Mouse (Mus musculus) lung, embryonic 14.5 days (tissue): Measurements from ENCODE around the gene Wwox. TPM values are rescaled to one million over a fixed set of nuclear protein-coding genes. Genes with fewer than 3 reads are reported as not detected.

Experiments
- ATAC-seq: fragments of 200-750 bp; cut with Nextera tagmentation; 2 replicates; pipeline ENCODE4 v1.8.0; 2017; ENCODE audit warnings: mild to moderate bottlenecking, moderate TSS enrichment, moderate library complexity; ENCODE audit not compliant: insufficient read depth
- DNase-seq: peaks from one replicate; pipeline ENCODE4 v3.0.0-alpha.2; 2015
- H3K27ac ChIP-seq: fragments of 300-500 bp; sonication (generic); 2 replicates; pipeline ENCODE4 v1.5.1; 2014; ENCODE audit warnings: low read depth, mild to moderate bottlenecking, moderate library complexity
- H3K27me3 ChIP-seq: fragments of 300-500 bp; sonication (generic); 2 replicates; pipeline ENCODE4 v1.6.1; 2014; ENCODE audit warnings: low read length, control low read depth; ENCODE audit not compliant: insufficient read depth
- H3K36me3 ChIP-seq: fragments of 300-500 bp; sonication (generic); 2 replicates; pipeline ENCODE4 v1.6.1; 2014; ENCODE audit warnings: control low read depth; ENCODE audit not compliant: insufficient read depth
- H3K4me1 ChIP-seq: fragments of 300-500 bp; sonication (generic); 2 replicates; pipeline ENCODE4 v1.6.1; 2014; ENCODE audit warnings: antibody characterized with exemption, control low read depth; ENCODE audit not compliant: insufficient read depth
- H3K4me2 ChIP-seq: fragments of 300-500 bp; sonication (generic); 2 replicates; pipeline ENCODE4 v1.6.1; 2014; ENCODE audit warnings: mild to moderate bottlenecking
- H3K4me3 ChIP-seq: fragments of 300-500 bp; sonication (generic); 2 replicates; pipeline ENCODE4 v1.5.1; 2014; ENCODE audit warnings: low read depth, low read length
- H3K9ac ChIP-seq: fragments of 300-500 bp; sonication (generic); 2 replicates; pipeline ENCODE4 v1.6.1; 2014
- H3K9me3 ChIP-seq: fragments of 300-500 bp; sonication (generic); 2 replicates; pipeline ENCODE4 v1.6.1; 2016; ENCODE audit warnings: low read depth, low read length, control low read depth
- CTCF ChIP-seq: IDR thresholded peaks from 2 replicates; pipeline ENCODE4 v1.5.1; 2016; ENCODE audit warnings: antibody characterized with exemption, low read depth
- WGBS: fragments of 180-500 bp; shearing (Covaris S2); extraction: QIAGEN DNeasy Blood & Tissue Kit; methylation state at CpG from one replicate; pipeline ENCODE4 v1.1.7; 2014; 5-methylcytosine and 5-hydroxymethylcytosine counted together
- polyA plus RNA-seq: library from polyadenylated mRNA; unstranded; fragments of >200 nt; fragmentation: Nextera tagmentation; extraction: Ambion mirVana; gene quantifications from 2 replicates; pipeline ENCODE4 v1.2.1, GENCODE M21; 2014

Wwox gene
- polyA plus RNA-seq, 1 experiment from 2014 or later: 16.1 TPM

DNA sequence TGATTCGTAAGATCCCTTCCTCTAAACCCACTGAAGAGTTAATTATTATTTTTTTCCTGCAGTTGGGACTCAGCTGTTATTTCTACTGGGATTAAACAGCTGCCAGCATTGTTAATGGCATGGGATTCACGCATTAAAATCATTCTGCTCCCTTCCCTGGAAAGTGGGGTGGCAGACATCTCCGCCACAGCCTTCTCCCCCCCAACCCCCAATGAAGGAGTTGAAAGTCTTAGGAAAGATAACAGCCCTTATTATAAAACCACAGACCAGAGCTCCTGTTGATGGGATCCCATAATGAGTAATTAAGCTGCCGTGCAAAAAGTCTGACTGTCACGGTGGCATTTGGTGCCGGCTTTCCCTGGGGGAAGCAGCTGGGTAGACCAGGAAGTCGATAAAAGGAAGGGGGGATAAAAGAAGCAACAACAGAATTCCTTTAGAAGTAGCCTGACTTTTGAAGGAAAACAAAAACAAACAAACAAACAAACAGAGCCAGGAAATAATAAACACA is 694.3 kb downstream of the Wwox start:
- H3K4me1 ChIP-seq: no peaks in the 10 kb centered on the region
- DNase-seq (no peak), ATAC-seq (no peak)
- H3K36me3 ChIP-seq: no peaks in the 10 kb centered on the region
- 50% methylated on average over 7 of the region's 7 CpGs for WGBS
- H3K27me3 ChIP-seq: no peaks in the 10 kb centered on the region
- peaks cover 8% of the 10 kb centered on the region; the same call in 1 of the 2 replicates for H3K9me3 ChIP-seq
- no peak overlapping the region for H3K27ac ChIP-seq
- no peak overlapping the region for H3K4me2 ChIP-seq
- H3K9ac ChIP-seq: no peak overlapping the region
- TF ChIP-seq CTCF: no peak
- no peak overlapping the region for H3K4me3 ChIP-seq

DNA sequence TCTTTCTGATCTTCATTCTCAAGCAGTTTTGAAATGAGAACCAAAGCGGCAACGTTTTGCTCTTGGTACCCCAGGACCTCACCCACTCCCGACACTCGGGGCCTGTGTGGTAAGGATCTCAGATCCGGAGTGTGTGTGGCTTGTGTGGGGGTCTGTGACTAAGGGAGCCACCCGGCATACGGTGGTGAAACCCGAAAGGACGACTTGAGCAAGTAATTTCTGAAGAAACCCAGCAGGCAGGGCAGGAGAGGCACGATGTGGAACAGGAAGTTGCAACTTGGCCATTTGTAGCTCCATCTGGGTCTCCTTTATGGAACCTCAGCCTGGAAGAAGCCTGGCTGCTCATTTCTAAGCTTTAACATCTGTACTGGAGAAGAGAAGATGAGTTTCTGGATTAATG is 697.4 kb downstream of the Wwox start:
- no peak for DNase-seq
- Histone ChIP-seq H3K4me2 (no peak overlapping the region), H3K9ac (no peak overlapping the region), H3K9me3 (peaks cover 8% of the 10 kb centered on the region; the same call in 1 of the 2 replicates), H3K4me1 (no peaks in the 10 kb centered on the region), H3K36me3 (no peaks in the 10 kb centered on the region), H3K27me3 (no peaks in the 10 kb centered on the region), H3K4me3 (no peak overlapping the region), H3K27ac (no peak overlapping the region)
- no peak for TF ChIP-seq CTCF
- 91% methylated on average over 10 of the region's 10 CpGs for WGBS
- no peak for ATAC-seq

DNA sequence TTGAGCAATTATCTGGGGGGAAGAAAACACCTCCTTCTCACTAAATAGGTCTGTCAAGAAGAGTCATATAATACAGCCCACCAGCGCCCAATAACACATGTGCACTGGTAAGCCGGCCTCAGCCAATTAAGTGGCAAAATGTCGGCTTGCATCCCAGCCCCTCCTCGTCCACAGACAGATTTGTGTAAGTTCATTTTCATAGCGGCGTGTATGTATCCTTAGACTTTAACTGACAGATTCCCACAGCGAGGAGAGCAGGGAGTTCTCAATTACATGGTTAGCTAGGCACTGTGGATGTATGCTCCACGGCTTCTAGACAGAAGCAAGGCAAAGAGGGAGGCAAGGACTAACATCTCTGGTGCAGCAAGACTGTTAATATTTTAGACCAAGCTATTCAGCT is 702.2 kb downstream of the Wwox start:
- H3K27ac ChIP-seq: no peak overlapping the region
- no peak overlapping the region for H3K4me2 ChIP-seq
- no peaks in the 10 kb centered on the region for H3K36me3 ChIP-seq
- WGBS: 56% methylated on average over 8 of the region's 8 CpGs
- peaks cover 4% of the 10 kb centered on the region; the same call in 1 of the 2 replicates for H3K4me1 ChIP-seq
- H3K4me3 ChIP-seq: no peak overlapping the region
- peaks cover 4% of the 10 kb centered on the region; the same call in 1 of the 2 replicates for H3K9me3 ChIP-seq
- no peak overlapping the region for H3K9ac ChIP-seq
- ATAC-seq: no peak
- TF ChIP-seq CTCF: no peak
- no peak for DNase-seq
- no peaks in the 10 kb centered on the region for H3K27me3 ChIP-seq

DNA sequence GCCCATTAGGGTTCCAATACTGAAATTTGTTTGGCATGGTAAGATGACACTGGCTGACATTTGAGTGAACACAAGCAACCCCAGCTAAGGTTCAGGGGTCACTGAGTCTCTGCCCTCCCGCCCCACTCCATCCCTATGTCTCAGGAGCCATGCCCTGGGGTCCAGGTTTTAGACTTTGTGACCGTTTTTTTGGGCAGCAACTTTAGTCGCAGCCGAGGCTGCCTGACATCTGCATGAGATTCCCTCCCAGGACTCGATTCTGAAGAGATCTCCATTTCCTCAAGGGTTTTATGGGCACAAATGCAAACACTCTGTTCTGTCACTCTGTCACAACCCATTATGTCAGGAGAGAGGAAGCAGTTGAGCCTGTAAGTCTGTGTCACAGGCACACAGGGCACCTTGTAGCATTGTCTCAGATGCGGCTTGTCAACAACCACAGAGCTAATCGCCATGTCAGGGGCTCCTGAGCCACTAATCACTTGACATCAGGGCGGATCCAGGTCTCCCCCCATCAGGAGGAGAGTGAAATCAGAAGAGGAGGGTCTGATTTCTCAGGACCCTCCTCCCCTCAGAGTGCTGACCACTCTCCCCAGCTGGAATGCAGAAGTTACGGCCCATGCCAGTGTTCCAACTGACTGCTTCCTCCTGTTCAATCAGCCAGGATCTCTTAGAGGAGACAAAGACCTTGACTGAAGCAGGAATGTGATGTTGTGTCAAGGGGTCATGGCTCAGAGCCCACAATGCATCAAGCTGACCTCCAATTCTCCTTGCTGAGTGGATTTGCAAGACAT is 704.3 kb downstream of the Wwox start:
- 45% methylated on average over 9 of the region's 9 CpGs for WGBS
- H3K4me1 ChIP-seq: peaks cover 7% of the 10 kb centered on the region; the same call in 1 of the 2 replicates
- H3K27ac ChIP-seq: no peak overlapping the region
- H3K9ac ChIP-seq: no peak overlapping the region
- TF ChIP-seq CTCF: no peak
- ATAC-seq (no peak), DNase-seq (no peak)
- H3K4me3 ChIP-seq: no peak overlapping the region
- no peaks in the 10 kb centered on the region for H3K36me3 ChIP-seq
- no peak overlapping the region for H3K4me2 ChIP-seq
- H3K27me3 ChIP-seq: no peaks in the 10 kb centered on the region
- H3K9me3 ChIP-seq: no peaks in the 10 kb centered on the region

DNA sequence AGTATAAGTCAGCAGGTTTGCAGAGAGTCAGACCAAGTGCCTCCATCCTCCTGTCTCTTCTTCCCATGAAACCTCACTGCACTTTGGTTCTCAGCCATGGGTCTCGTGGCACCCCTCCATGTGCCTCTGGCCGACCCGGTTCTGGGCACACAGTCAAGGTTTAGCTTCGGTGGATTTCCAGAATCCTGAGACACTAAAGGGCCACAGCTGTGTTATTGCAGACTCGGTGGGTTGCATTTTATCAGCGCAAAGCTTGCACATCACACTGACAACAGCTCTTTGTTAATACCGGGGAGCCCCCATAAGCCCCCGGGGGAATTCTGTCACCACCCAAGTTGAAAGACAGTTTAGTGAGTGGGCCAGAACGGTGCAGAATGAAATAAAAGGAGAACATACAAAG is 707.6 kb downstream of the Wwox start:
- H3K4me2 ChIP-seq: no peak overlapping the region
- H3K9me3 ChIP-seq: no peaks in the 10 kb centered on the region
- peak; percentile 49 for DNase-seq
- TF ChIP-seq CTCF: no peak
- no peak for ATAC-seq
- H3K4me3 ChIP-seq: no peak overlapping the region
- 41% methylated on average over 9 of the region's 9 CpGs for WGBS
- peaks cover 18% of the 10 kb centered on the region for H3K4me1 ChIP-seq
- no peaks in the 10 kb centered on the region for H3K36me3 ChIP-seq
- H3K9ac ChIP-seq: no peak overlapping the region
- H3K27me3 ChIP-seq: no peaks in the 10 kb centered on the region
- no peak overlapping the region for H3K27ac ChIP-seq

DNA sequence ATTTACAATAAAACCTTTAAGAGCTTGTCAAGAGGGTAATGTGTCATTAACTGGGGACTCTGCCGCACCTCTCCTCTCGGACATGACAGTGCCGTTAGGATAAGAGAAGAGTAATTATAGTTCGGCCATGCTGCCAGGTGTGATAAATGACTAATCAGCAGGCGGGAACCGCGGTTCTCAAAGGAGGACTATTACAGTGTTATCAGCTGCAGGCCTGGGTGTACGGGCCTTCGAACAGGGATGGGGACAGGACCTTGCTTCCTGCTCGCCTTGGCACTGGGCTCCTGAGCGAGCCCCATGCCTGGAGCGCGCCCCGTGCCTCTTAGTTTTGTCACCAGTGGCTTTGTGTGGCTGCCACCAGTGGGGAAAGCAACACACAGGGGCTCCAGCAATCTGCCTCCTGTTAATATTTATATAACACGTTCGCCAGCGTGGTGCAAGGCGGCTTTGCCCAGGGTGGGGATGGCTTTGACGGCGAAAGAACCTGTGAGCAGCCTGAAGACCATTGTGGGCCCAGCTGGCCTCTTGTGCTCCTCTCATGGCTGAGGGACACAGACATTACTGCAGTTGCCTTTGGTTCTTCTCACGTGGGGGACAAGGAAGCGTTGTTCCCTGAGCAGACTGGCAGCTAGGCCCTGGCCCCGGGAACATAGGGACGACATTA is 711.1 kb downstream of the Wwox start:
- Histone ChIP-seq H3K9ac (no peak overlapping the region), H3K4me2 (no peak overlapping the region), H3K27ac (no peak overlapping the region), H3K36me3 (no peaks in the 10 kb centered on the region), H3K4me3 (no peak overlapping the region), H3K27me3 (no peaks in the 10 kb centered on the region), H3K9me3 (no peaks in the 10 kb centered on the region), H3K4me1 (peaks cover 14% of the 10 kb centered on the region)
- WGBS: 31% methylated on average over 24 of the region's 24 CpGs
- ATAC-seq: no peak
- no peak for DNase-seq
- TF ChIP-seq CTCF: no peak

DNA sequence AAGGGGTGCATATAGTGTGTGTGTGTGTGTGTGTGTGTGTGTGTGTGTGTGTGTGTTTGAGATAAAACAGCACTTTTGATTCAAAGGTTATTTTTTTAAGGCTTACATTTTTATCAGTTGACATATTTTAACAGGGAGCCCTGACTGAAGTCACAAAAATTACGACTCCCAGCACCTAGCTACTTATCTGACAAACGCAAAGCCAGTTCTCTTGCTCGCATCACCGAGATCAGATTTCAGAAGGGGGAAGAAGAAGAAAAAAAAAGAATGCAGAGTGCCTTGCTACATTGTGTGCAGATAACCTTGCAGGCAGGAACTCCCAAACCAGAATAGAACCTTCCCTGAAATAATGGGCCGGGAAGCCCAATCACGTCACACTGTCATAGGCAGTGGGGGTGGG is 712.0 kb downstream of the Wwox start:
- 9% methylated on average over 6 of the region's 6 CpGs for WGBS
- Histone ChIP-seq H3K4me3 (no peak overlapping the region), H3K4me1 (peaks cover 18% of the 10 kb centered on the region), H3K27ac (no peak overlapping the region), H3K36me3 (no peaks in the 10 kb centered on the region), H3K9ac (no peak overlapping the region), H3K9me3 (no peaks in the 10 kb centered on the region), H3K27me3 (no peaks in the 10 kb centered on the region), H3K4me2 (no peak overlapping the region)
- ATAC-seq (no peak), DNase-seq (no peak)
- no peak for TF ChIP-seq CTCF
